Mouse (Mus musculus): ENCODE data around the gene B4galt5. TPM values are rescaled to one million over a fixed set of nuclear protein-coding genes. Genes with fewer than 3 reads are reported as not detected.

B4galt5 gene
- polyA plus RNA-seq, 1 experiment from 2014 or later: 12.2 TPM

DNA sequence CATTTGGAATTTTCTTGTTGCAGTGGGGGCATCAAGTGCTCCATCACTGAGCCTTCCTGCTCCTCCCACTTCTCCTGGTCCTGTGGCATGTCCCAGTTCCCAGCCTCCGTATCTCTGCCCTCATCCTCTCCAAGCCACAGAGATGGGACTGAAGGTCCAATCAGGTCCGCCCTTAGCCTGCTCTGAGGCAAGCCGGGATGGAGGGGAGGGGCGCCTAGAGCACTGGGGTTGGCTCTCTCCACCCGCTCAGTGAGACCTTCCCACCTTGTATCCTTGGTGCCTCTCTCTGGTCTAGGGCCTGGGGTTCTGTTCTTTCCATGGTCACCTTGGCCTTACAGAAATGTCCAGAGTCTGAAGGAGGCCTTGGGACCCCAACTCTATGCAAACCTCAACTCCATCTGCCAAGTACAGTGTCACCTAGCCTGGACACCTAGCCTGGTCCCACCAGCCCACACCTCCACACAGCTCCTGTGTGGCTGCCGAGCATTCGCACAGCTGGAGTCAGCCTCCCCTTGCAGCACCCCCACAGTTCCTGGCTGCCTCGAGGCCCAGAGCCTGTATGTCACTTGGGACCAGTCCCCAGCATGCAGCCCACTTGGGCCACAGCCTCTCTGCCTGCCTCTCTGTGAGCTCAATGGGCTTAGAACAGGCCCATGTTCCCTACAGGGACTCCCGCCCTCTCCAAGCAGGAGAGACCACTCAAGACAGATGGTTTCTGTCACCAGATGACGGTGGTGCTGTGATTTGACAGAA is 74.1 kb downstream of the B4galt5 start:
- no peaks in the 10 kb centered on the region for H3K9me3 ChIP-seq (ENCODE audit: control insufficient read depth, low read length)
- H3K4me3 ChIP-seq (ENCODE audit: low read length): no peak overlapping the region
- H3K36me3 ChIP-seq (ENCODE audit: control insufficient read depth, insufficient read depth, low read length): no peaks in the 10 kb centered on the region
- H3K27ac ChIP-seq (ENCODE audit: low read depth, low read length): no peak overlapping the region
- no peaks in the 10 kb centered on the region for H3K4me1 ChIP-seq (ENCODE audit: control insufficient read depth, insufficient read depth, low read length)
- no peak for ATAC-seq (ENCODE audit: low FRiP score, low TSS enrichment)
- no peaks in the 10 kb centered on the region for H3K27me3 ChIP-seq (ENCODE audit: control insufficient read depth, insufficient read depth, low read length)
- WGBS: 62% methylated on average over 10 of the region's 10 CpGs
- no peak overlapping the region for H3K9ac ChIP-seq (ENCODE audit: low read depth, low read length)
- no peak overlapping the region for H3K4me2 ChIP-seq (replicated peaks; ENCODE audit: low read depth, low read length)

DNA sequence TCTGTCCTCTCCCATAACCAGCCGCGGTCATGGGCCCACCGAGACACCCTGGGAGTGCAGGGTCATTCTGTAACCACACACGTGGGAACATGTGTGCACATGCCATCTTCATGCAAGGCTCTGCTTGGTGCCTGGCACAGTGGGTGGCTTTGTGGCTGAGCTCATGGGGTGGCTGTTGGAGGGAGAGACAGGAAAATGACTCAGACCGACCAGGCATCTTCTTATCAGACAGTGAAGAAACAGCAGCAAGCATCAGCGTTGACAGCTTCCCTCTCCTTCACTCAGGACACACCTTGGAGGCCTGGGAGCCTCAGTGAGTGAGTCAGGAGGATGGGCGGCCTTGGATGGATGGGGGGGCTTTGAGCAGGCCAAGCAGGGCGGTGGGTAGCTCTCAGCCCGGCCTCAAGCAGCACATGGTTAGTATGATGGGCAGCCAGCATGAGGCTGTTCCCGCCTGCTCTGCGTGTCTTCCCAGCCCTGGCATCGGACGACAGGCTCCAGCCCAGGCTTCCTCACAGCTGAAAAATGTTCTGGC is 75.7 kb downstream of the B4galt5 start:
- H3K36me3 ChIP-seq (ENCODE audit: control insufficient read depth, insufficient read depth, low read length): no peaks in the 10 kb centered on the region
- no peak for ATAC-seq (ENCODE audit: low FRiP score, low TSS enrichment)
- H3K4me2 ChIP-seq (replicated peaks; ENCODE audit: low read depth, low read length): no peak overlapping the region
- H3K27ac ChIP-seq (ENCODE audit: low read depth, low read length): no peak overlapping the region
- H3K9ac ChIP-seq (ENCODE audit: low read depth, low read length): no peak overlapping the region
- no peaks in the 10 kb centered on the region for H3K27me3 ChIP-seq (ENCODE audit: control insufficient read depth, insufficient read depth, low read length)
- no peaks in the 10 kb centered on the region for H3K9me3 ChIP-seq (ENCODE audit: control insufficient read depth, low read length)
- 77% methylated on average over 13 of the region's 13 CpGs for WGBS
- no peak overlapping the region for H3K4me3 ChIP-seq (ENCODE audit: low read length)
- H3K4me1 ChIP-seq (ENCODE audit: control insufficient read depth, insufficient read depth, low read length): no peaks in the 10 kb centered on the region

DNA sequence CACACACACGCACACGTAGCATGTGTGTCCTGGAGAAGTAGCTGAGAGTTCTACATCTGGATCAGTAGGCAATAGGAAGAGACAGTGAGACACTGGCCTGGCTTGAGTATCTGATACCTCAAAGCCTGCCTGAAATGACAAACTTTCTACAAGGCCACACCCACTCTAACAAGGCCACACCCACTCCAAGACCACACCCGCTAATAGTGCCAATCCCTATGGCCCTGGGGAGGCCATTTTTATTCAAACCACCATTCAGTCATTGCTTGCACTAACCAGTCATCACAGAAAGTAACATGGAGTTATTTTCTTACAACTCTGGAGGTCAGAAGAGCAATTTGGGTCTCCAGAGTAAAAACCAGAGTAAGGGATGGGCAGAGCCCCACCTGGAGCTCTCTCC is 76.3 kb downstream of the B4galt5 start:
- 91% methylated on average over 3 of the region's 3 CpGs for WGBS
- H3K27ac ChIP-seq (ENCODE audit: low read depth, low read length): no peak overlapping the region
- no peak overlapping the region for H3K4me3 ChIP-seq (ENCODE audit: low read length)
- no peaks in the 10 kb centered on the region for H3K4me1 ChIP-seq (ENCODE audit: control insufficient read depth, insufficient read depth, low read length)
- H3K4me2 ChIP-seq (replicated peaks; ENCODE audit: low read depth, low read length): no peak overlapping the region
- no peak for ATAC-seq (ENCODE audit: low FRiP score, low TSS enrichment)
- no peaks in the 10 kb centered on the region for H3K9me3 ChIP-seq (ENCODE audit: control insufficient read depth, low read length)
- no peak overlapping the region for H3K9ac ChIP-seq (ENCODE audit: low read depth, low read length)
- no peaks in the 10 kb centered on the region for H3K27me3 ChIP-seq (ENCODE audit: control insufficient read depth, insufficient read depth, low read length)
- H3K36me3 ChIP-seq (ENCODE audit: control insufficient read depth, insufficient read depth, low read length): no peaks in the 10 kb centered on the region

DNA sequence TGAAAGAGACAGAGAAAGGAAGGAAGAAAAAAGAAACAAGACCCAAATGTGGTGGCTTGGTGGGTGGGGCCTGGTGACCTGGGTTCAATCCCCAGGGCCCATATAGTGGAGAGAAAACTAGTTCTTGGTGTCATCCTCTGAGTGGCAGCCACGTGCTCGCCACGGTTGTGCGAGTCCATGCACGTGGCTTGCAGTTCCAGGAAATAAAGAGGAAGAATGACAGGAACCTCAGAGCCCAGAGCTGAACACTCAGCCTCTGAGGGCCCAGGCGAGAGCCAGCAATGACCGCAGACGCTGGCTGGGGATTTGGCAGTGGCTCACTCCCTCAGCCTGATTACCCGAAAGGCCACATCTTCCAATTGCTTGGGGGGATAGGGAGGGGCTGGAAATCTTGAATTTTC is 77.9 kb downstream of the B4galt5 start:
- no peak for ATAC-seq (ENCODE audit: low FRiP score, low TSS enrichment)
- H3K9ac ChIP-seq (ENCODE audit: low read depth, low read length): no peak overlapping the region
- WGBS: 76% methylated on average over 9 of the region's 9 CpGs

DNA sequence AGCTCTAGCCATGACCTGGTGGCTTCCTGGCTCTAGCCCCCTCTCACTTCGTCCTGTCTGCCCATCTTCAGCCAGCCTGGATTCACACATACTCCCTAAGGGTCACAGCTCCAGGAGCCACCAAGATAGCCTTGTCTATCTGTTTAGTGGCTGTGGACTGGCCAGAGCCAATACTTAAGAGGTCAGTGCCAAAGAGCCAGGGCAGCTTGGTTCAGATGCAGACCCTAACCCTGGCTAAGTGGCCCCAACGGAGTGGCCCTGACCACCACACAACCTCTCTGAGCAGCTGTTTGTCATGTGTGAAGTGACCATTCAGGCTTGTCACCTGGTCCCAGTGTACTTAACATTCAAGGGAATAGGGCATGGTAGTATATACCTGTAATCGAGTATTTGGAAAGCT is 78.5 kb downstream of the B4galt5 start:
- no peaks in the 10 kb centered on the region for H3K9me3 ChIP-seq (ENCODE audit: control insufficient read depth, low read length)
- H3K27me3 ChIP-seq (ENCODE audit: control insufficient read depth, insufficient read depth, low read length): no peaks in the 10 kb centered on the region
- H3K4me2 ChIP-seq (replicated peaks; ENCODE audit: low read depth, low read length): no peak overlapping the region
- H3K4me3 ChIP-seq (ENCODE audit: low read length): no peak overlapping the region
- no peaks in the 10 kb centered on the region for H3K36me3 ChIP-seq (ENCODE audit: control insufficient read depth, insufficient read depth, low read length)
- no peak overlapping the region for H3K27ac ChIP-seq (ENCODE audit: low read depth, low read length)
- H3K9ac ChIP-seq (ENCODE audit: low read depth, low read length): no peak overlapping the region
- no peak for ATAC-seq (ENCODE audit: low FRiP score, low TSS enrichment)
- 89% methylated on average over 3 of the region's 3 CpGs for WGBS
- H3K4me1 ChIP-seq (ENCODE audit: control insufficient read depth, insufficient read depth, low read length): no peaks in the 10 kb centered on the region

More for the DNA sequence above, 77.9 kb downstream of the B4galt5 start:
- H3K4me2 ChIP-seq (replicated peaks; ENCODE audit: low read depth, low read length): no peak overlapping the region
- no peak overlapping the region for H3K27ac ChIP-seq (ENCODE audit: low read depth, low read length)
- no peaks in the 10 kb centered on the region for H3K4me1 ChIP-seq (ENCODE audit: control insufficient read depth, insufficient read depth, low read length)
- H3K9me3 ChIP-seq (ENCODE audit: control insufficient read depth, low read length): no peaks in the 10 kb centered on the region
- H3K36me3 ChIP-seq (ENCODE audit: control insufficient read depth, insufficient read depth, low read length): no peaks in the 10 kb centered on the region
- H3K27me3 ChIP-seq (ENCODE audit: control insufficient read depth, insufficient read depth, low read length): no peaks in the 10 kb centered on the region
- no peak overlapping the region for H3K4me3 ChIP-seq (ENCODE audit: low read length)

DNA sequence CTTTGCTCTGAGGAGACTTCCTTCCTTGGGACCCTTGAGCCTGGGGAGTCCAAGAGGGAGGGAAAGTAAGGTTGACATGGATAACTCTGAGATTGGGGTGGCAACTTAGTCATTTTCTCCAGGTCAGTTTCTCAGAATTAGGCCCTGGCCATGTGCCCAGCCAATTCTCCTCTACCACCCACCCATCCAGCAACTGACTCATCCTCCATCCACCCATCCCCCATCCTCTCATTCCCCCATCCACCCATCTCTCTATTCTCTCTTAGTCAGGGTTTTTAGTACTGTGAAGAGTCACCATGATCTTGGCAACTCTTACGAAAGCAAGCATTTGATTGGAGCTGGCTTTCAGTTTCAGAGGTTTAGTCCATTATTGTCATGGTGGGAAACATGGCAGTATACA is 80.3 kb downstream of the B4galt5 start:
- WGBS: 93% methylated on average over 1 of the region's 1 CpGs

DNA sequence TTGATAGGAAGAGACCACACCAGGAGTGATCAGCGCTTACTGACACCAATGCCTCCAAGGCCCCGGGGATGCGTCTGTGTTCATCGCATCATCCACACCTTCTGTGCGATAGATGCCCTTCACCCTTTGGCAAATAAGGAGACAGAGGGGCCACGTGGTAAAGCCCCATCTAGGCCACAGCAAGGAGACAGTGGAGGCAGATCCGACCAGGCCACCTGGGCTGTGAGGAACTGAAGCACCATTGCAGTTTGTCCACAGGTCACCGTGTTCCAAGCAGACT is 80.6 kb downstream of the B4galt5 start:
- no peak for ATAC-seq (ENCODE audit: low FRiP score, low TSS enrichment)
- Histone ChIP-seq H3K4me3 (ENCODE audit: low read length) (no peak overlapping the region), H3K36me3 (ENCODE audit: control insufficient read depth, insufficient read depth, low read length) (no peaks in the 10 kb centered on the region), H3K27me3 (ENCODE audit: control insufficient read depth, insufficient read depth, low read length) (no peaks in the 10 kb centered on the region), H3K4me2 (replicated peaks; ENCODE audit: low read depth, low read length) (no peak overlapping the region), H3K27ac (ENCODE audit: low read depth, low read length) (no peak overlapping the region), H3K9ac (ENCODE audit: low read depth, low read length) (no peak overlapping the region), H3K4me1 (ENCODE audit: control insufficient read depth, insufficient read depth, low read length) (no peaks in the 10 kb centered on the region), H3K9me3 (ENCODE audit: control insufficient read depth, low read length) (no peaks in the 10 kb centered on the region)
- WGBS: 86% methylated on average over 8 of the region's 8 CpGs

More for the DNA sequence above, 80.3 kb downstream of the B4galt5 start:
- no peaks in the 10 kb centered on the region for H3K27me3 ChIP-seq (ENCODE audit: control insufficient read depth, insufficient read depth, low read length)
- no peak overlapping the region for H3K4me2 ChIP-seq (replicated peaks; ENCODE audit: low read depth, low read length)
- H3K9ac ChIP-seq (ENCODE audit: low read depth, low read length): no peak overlapping the region
- H3K27ac ChIP-seq (ENCODE audit: low read depth, low read length): no peak overlapping the region
- no peak overlapping the region for H3K4me3 ChIP-seq (ENCODE audit: low read length)
- no peaks in the 10 kb centered on the region for H3K4me1 ChIP-seq (ENCODE audit: control insufficient read depth, insufficient read depth, low read length)
- no peaks in the 10 kb centered on the region for H3K36me3 ChIP-seq (ENCODE audit: control insufficient read depth, insufficient read depth, low read length)
- H3K9me3 ChIP-seq (ENCODE audit: control insufficient read depth, low read length): no peaks in the 10 kb centered on the region
- no peak for ATAC-seq (ENCODE audit: low FRiP score, low TSS enrichment)

DNA sequence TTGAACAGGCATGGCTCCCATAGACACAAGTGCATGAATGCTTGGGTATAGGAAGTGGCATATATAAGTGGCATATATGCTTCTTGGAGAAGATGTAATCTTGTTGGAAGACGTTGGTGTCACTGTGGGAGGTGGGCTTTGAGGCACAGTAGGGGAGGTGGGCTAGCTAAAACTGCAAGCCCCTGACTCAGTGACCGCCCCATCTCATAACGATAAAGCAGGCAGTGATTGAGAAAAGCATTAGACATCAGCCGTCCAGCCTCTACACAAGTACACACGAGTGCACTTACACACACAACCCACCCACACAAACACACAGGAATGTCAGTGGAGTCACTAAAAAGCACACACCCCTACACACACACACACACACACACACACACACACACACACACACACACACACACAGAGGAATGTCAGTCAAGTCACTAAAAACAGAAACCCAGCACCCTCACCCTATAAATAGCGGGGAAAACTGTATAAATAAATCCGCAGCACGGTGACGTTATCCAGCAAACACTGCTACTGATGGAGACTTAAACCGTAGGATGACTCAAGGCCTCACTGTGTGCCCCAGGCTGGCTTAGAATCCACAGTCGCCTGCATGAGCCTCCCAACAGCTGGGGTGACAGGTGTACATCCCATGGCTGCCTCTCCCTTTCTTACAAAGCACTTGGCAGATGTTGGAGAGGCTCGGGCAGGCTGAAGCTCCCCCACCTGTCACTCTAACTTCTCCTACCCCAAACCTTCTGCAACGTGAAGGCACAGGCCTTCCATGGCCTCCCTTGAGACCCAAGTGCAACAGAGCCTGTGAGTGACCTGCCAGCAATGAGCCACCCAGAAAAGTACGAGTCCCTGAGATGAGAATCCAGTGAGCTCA is 81.2 kb downstream of the B4galt5 start:
- ATAC-seq (ENCODE audit: low FRiP score, low TSS enrichment): no peak
- H3K27me3 ChIP-seq (ENCODE audit: control insufficient read depth, insufficient read depth, low read length): no peaks in the 10 kb centered on the region
- WGBS: 81% methylated on average over 14 of the region's 14 CpGs
- no peaks in the 10 kb centered on the region for H3K9me3 ChIP-seq (ENCODE audit: control insufficient read depth, low read length)
- H3K36me3 ChIP-seq (ENCODE audit: control insufficient read depth, insufficient read depth, low read length): no peaks in the 10 kb centered on the region
- no peak overlapping the region for H3K4me2 ChIP-seq (replicated peaks; ENCODE audit: low read depth, low read length)
- H3K4me3 ChIP-seq (ENCODE audit: low read length): no peak overlapping the region
- no peaks in the 10 kb centered on the region for H3K4me1 ChIP-seq (ENCODE audit: control insufficient read depth, insufficient read depth, low read length)
- no peak overlapping the region for H3K9ac ChIP-seq (ENCODE audit: low read depth, low read length)
- H3K27ac ChIP-seq (ENCODE audit: low read depth, low read length): no peak overlapping the region

DNA sequence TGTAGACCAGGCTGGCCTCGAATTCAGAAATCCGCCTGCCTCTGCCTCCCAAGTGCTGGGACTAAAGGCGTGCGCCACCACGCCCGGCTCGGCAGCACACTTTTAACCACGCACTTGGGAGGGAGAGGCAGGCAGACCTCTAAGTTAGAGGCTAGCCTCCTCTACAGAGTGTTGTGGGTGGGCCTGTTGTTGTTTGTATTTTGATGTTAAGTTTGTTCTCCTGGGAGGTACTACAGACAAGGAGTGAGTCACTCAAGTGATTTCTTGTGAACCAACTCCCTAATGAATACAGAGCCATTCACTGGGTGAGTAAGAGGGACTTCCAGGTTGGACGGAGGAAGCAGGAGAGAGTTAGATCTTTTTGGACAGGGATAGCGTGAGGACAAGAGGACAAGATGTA is 82.8 kb downstream of the B4galt5 start:
- no peaks in the 10 kb centered on the region for H3K27me3 ChIP-seq (ENCODE audit: control insufficient read depth, insufficient read depth, low read length)
- no peak overlapping the region for H3K4me3 ChIP-seq (ENCODE audit: low read length)
- WGBS: 93% methylated on average over 10 of the region's 10 CpGs
- H3K36me3 ChIP-seq (ENCODE audit: control insufficient read depth, insufficient read depth, low read length): no peaks in the 10 kb centered on the region
- no peak overlapping the region for H3K4me2 ChIP-seq (replicated peaks; ENCODE audit: low read depth, low read length)
- ATAC-seq (ENCODE audit: low FRiP score, low TSS enrichment): no peak
- no peak overlapping the region for H3K9ac ChIP-seq (ENCODE audit: low read depth, low read length)
- H3K27ac ChIP-seq (ENCODE audit: low read depth, low read length): no peak overlapping the region
- H3K4me1 ChIP-seq (ENCODE audit: control insufficient read depth, insufficient read depth, low read length): no peaks in the 10 kb centered on the region
- no peaks in the 10 kb centered on the region for H3K9me3 ChIP-seq (ENCODE audit: control insufficient read depth, low read length)
